Mouse (Mus musculus) midbrain, embryonic 16.5 days (tissue): ENCODE measurements at regions not wholly inside any gene's neighbourhood (a gene's known extent, or its start where the extent isn't known, plus 50 kb on each side); places are given as distances from the start of the nearest gene placed in this dataset.
"Not testable (repeated sequence)": the region's sequence is repeated elsewhere in the genome, so short reads cannot be mapped to it uniquely, and the experiment has no call there.

ENCODE experiments used
- ATAC-seq: fragments of 200-750 bp; cut with Nextera tagmentation; 2 replicates; pipeline ENCODE4 v1.8.0; 2017; ENCODE audit warnings: moderate TSS enrichment
- H3K27ac ChIP-seq: fragments of 300-500 bp; sonication (generic); 2 replicates; pipeline ENCODE4 v1.5.1; 2014; ENCODE audit warnings: mild to moderate bottlenecking, low read length, mixed read lengths
- H3K27me3 ChIP-seq: fragments of 300-500 bp; sonication (generic); 2 replicates; pipeline ENCODE4 v1.6.1; 2014; ENCODE audit warnings: low read depth, low read length, mixed read lengths; ENCODE audit not compliant: control insufficient read depth, insufficient read depth
- H3K36me3 ChIP-seq: fragments of 300-500 bp; sonication (generic); 2 replicates; pipeline ENCODE4 v1.6.1; 2014; ENCODE audit warnings: mild to moderate bottlenecking, low read length, moderate library complexity, mixed read lengths; ENCODE audit not compliant: control insufficient read depth, insufficient read depth
- H3K4me1 ChIP-seq: fragments of 300-500 bp; sonication (generic); 2 replicates; pipeline ENCODE4 v1.6.1; 2014; ENCODE audit warnings: mild to moderate bottlenecking, low read length, mixed read lengths; ENCODE audit not compliant: control insufficient read depth, insufficient read depth
- H3K4me2 ChIP-seq: fragments of 300-500 bp; sonication (generic); 2 replicates; pipeline ENCODE4 v1.6.1; 2014; ENCODE audit warnings: mild to moderate bottlenecking, low read length, mixed read lengths
- H3K4me3 ChIP-seq: fragments of 300-500 bp; sonication (generic); 2 replicates; pipeline ENCODE4 v1.5.1; 2014; ENCODE audit warnings: low read depth, mild to moderate bottlenecking, low read length, moderate library complexity, mixed read lengths
- H3K9ac ChIP-seq: fragments of 300-500 bp; sonication (generic); 2 replicates; pipeline ENCODE4 v1.6.1; 2014; ENCODE audit warnings: low read depth, low read length, mixed read lengths
- H3K9me3 ChIP-seq: fragments of 300-500 bp; sonication (generic); replicated peaks from 2 replicates; pipeline ENCODE4 v1.6.1; 2014; ENCODE audit warnings: mild to moderate bottlenecking, low read length, mixed read lengths; ENCODE audit not compliant: control insufficient read depth, poor library complexity, severe bottlenecking
- WGBS: fragments of 180-500 bp; shearing (Covaris S2); extraction: QIAGEN DNeasy Blood & Tissue Kit; methylation state at CpG from one replicate; pipeline ENCODE4 v1.1.7; 2014; 5-methylcytosine and 5-hydroxymethylcytosine counted together

DNA sequence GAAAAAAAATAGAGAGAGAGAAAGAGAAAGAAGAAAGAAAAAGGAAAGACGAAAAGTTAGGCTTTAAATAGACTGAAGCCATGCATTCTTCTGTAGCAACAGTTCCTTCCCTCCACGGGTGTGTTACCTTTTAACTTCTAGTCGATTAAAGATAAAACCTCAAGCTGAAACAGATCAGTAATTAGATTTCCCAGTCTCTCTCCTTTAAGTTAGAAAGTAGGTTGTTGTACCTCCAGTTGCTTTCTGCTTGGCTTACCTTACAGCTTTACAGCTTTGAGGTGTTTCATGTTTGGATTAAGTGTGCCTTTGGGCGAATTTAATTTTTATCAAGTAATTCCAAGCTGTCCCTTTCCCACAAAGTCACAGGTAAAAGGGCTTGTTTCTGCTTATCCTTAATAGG is 225.5 kb downstream of the Wdr20rt start:
- 86% methylated on average over 4 of the region's 4 CpGs for WGBS
- ATAC-seq, result no peak
- H3K9ac ChIP-seq, result no peak overlapping the region
- H3K36me3 ChIP-seq, result no peaks in the 10 kb centered on the region
- no peak overlapping the region for H3K4me3 ChIP-seq
- H3K9me3 ChIP-seq, result no peaks in the 10 kb centered on the region
- no peaks in the 10 kb centered on the region for H3K27me3 ChIP-seq
- no peak overlapping the region for H3K27ac ChIP-seq
- H3K4me2 ChIP-seq, result no peak overlapping the region
- H3K4me1 ChIP-seq, result no peaks in the 10 kb centered on the region

DNA sequence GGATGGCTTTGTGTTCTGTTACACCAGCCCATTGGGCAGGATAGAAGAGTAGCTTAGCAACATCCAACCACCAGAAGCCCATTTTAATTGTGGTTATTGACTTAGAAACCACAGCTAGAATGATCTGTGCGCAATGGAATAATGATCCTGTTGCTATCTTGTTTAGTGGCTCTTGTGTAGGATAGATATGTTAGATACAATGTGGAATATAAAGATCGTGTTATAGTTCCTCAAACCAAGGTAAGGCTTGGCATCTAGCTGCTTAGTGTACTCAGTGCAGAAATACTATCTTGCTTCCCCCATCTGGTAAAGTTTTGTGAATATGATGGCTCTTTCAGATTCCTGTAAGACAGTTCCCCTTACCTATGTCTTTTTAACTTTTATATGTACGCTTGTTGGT is 230.4 kb downstream of the Wdr20rt start:
- no peak for ATAC-seq
- Histone ChIP-seq H3K4me3 (no peak overlapping the region), H3K9ac (no peak overlapping the region), H3K9me3 (no peaks in the 10 kb centered on the region), H3K4me1 (no peaks in the 10 kb centered on the region), H3K36me3 (no peaks in the 10 kb centered on the region), H3K27ac (no peak overlapping the region), H3K27me3 (no peaks in the 10 kb centered on the region), H3K4me2 (no peak overlapping the region)
- WGBS, result 92% methylated on average over 3 of the region's 3 CpGs

DNA sequence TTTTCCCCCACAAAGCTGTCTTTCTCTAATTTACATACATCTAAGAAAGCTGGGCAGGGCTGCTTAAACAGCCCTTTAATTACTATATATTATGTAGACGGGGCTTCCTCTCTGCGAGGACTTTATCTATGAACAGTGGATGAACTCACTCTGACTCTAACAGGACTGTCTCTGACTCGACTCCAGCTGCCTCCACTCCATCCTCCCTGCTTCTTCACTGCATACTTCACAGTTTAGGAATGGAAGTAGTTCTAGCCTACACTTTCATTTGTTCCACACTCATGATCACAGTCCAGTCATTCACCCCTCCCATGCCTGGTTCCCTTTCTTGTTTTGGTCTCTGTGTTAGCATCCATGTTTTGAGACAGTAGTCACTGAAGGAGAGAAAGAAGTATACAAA is 231.6 kb downstream of the Wdr20rt start:
- Histone ChIP-seq H3K9ac (no peak overlapping the region), H3K27me3 (no peaks in the 10 kb centered on the region), H3K36me3 (no peaks in the 10 kb centered on the region), H3K4me2 (no peak overlapping the region), H3K4me1 (no peaks in the 10 kb centered on the region), H3K27ac (no peak overlapping the region), H3K4me3 (no peak overlapping the region), H3K9me3 (no peaks in the 10 kb centered on the region)
- WGBS, result 89% methylated on average over 3 of the region's 3 CpGs
- no peak for ATAC-seq

DNA sequence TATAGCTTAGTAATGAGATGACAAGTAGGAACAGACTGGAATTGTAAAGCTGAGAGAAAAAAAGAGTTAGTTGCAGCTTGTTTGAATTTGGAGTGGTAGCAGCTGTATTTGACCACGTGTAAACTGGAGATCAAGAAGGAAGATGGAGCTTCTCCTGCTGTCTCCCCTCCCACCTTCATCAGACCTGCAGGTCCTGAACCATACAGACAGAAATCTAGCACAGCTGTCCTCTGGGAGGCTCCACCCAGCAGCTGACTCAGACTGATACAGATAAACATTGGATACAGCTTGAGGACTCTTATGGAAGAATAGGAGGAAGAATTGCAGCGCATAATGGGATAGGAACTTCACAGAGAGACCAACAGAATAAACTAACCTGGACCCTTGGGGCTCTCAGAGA is 238.9 kb downstream of the Wdr20rt start:
- no peak for ATAC-seq
- H3K36me3 ChIP-seq, result no peaks in the 10 kb centered on the region
- H3K4me3 ChIP-seq, result no peak overlapping the region
- no peak overlapping the region for H3K27ac ChIP-seq
- 70% methylated on average over 2 of the region's 2 CpGs for WGBS
- H3K4me2 ChIP-seq, result no peak overlapping the region
- no peaks in the 10 kb centered on the region for H3K27me3 ChIP-seq
- no peaks in the 10 kb centered on the region for H3K4me1 ChIP-seq
- no peak overlapping the region for H3K9ac ChIP-seq
- H3K9me3 ChIP-seq, result no peaks in the 10 kb centered on the region

DNA sequence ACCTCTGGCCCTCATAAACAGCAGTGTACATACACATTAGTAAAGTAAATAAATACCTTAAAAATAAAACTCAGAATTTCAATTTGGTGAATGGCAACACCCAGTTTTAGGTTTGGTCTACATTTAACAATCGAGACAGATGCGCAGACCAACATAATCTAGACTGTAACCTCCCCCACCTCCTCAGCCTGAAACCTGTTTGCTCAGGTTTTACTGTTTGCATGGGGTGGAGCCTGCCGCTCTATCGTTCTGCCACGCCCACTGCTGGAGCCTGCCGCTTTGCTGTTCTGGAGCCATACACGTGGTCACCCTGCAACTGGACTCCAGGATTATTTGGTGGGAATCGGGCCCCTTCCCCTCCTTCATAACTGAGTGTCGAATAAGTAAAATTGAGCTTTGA is 253.4 kb downstream of the Wdr20rt start:
- not testable (repeated sequence) for H3K4me2 ChIP-seq, H3K4me1 ChIP-seq, H3K27ac ChIP-seq, H3K36me3 ChIP-seq, ATAC-seq, H3K9ac ChIP-seq, H3K27me3 ChIP-seq, H3K4me3 ChIP-seq, H3K9me3 ChIP-seq
- 58% methylated on average over 9 of the region's 9 CpGs for WGBS

DNA sequence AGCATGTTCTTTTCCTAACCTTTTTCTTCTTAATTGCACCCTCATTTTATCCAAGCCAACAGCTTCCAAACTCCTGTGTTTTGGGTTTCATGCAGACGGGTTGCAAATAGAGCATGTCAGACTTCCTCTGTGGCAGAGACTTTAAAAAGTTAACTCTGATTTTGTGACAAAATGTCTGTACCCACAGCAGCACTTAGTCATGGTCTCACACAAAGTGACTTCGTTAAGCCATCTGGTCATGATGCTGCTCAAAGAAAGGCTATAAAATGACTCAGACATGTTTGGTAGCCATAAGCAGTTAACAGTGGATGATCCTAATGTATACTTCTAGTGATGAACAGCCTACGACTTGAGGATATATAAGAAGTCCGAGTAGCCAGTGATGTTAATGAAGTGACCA is 255.5 kb downstream of the Wdr20rt start:
- no peak for ATAC-seq
- H3K27me3 ChIP-seq, result no peaks in the 10 kb centered on the region
- H3K9me3 ChIP-seq, result no peaks in the 10 kb centered on the region
- no peaks in the 10 kb centered on the region for H3K4me1 ChIP-seq
- H3K36me3 ChIP-seq, result no peaks in the 10 kb centered on the region
- no peak overlapping the region for H3K9ac ChIP-seq
- no peak overlapping the region for H3K4me2 ChIP-seq
- H3K27ac ChIP-seq, result no peak overlapping the region
- no peak overlapping the region for H3K4me3 ChIP-seq
- 84% methylated on average over 4 of the region's 4 CpGs for WGBS

DNA sequence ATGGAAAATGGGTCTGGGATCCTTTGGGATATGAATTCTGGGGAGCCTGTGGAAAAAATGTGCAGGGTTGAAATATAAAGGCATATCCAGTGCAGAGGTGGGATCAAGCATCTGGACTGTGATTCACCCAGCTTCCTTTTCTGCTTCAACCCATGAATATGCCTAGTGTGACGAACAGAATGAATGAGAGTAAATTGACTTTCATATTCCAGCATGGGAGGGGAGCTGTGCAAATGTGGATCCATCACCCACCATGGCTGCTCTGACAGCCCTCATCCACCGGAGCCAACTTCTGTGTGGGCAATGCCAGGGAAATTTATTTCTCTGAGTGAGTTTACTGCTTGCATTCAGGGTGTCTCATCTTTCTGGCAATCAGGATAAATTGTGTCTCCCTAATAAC is 265.8 kb downstream of the Wdr20rt start:
- no peak overlapping the region for H3K4me2 ChIP-seq
- WGBS, result 78% methylated on average over 2 of the region's 2 CpGs
- no peak overlapping the region for H3K4me3 ChIP-seq
- no peak for ATAC-seq
- H3K27me3 ChIP-seq, result no peaks in the 10 kb centered on the region
- H3K4me1 ChIP-seq, result no peaks in the 10 kb centered on the region
- 0 out of 2 replicates have a peak, but pooled peaks cover 2% of the 10 kb centered on the region for H3K9me3 ChIP-seq
- H3K9ac ChIP-seq, result no peak overlapping the region
- H3K36me3 ChIP-seq, result no peaks in the 10 kb centered on the region
- no peak overlapping the region for H3K27ac ChIP-seq

DNA sequence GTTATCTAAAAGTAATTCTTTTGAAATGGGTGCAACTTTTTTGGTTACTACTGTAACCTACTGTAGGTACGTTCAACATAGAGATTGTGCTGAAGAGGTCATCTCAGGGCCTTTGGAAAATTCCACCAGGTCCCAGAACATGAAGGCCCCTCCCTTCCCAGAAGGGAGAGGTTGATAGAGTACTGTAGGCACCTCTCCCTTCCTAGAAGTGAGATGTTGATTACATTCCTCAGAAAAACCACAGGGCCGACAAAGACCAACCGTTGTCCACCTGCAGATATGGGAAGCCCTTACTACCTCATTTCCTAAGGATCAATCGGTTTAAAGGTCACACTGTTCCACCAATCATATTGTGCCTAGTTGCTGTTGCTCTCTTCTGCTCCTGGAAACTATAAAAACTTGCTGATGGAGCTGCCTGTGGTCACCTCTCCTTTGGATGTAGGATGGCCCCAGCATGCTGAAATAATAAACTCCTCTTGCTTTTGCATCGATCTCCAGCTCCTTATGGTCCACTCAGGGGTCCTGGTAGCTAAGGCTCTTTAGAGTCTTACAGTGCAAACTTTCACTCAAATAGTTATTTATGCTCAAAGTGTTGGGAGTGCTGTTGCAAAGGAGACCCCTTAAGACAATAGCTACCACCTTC is 269.2 kb downstream of the Wdr20rt start:
- Histone ChIP-seq H3K27ac (no peak overlapping the region), H3K9me3 (0 out of 2 replicates have a peak, but pooled peaks cover 2% of the 10 kb centered on the region), H3K4me2 (no peak overlapping the region), H3K27me3 (no peaks in the 10 kb centered on the region), H3K4me1 (no peaks in the 10 kb centered on the region), H3K9ac (no peak overlapping the region), H3K36me3 (no peaks in the 10 kb centered on the region), H3K4me3 (no peak overlapping the region)
- ATAC-seq, result no peak
- WGBS, result 93% methylated on average over 5 of the region's 5 CpGs

DNA sequence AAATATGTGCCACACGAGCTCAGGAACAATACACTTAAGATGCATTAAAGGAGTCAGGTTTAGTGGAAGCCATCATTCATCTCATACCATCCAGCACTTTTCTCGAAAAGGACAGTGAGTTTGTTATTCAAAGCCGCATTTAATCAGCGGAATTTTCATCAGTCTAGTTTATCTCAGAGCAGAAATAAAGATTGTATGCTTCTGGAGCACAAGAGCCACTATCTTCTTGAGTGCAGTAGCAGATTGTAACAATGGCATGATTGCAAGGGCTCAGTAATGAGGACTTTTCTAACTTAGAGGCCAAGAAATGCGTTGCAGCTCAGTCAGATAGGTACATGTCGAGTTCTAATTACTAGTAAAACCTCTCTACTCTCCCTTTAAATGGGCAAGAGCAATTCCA is 271.3 kb downstream of the Wdr20rt start:
- H3K4me3 ChIP-seq, result no peak overlapping the region
- no peak for ATAC-seq
- WGBS, result 81% methylated on average over 6 of the region's 6 CpGs
- H3K27me3 ChIP-seq, result no peaks in the 10 kb centered on the region
- no peak overlapping the region for H3K9ac ChIP-seq
- no peak overlapping the region for H3K4me2 ChIP-seq
- H3K36me3 ChIP-seq, result no peaks in the 10 kb centered on the region
- 0 out of 2 replicates have a peak, but pooled peaks cover 2% of the 10 kb centered on the region for H3K9me3 ChIP-seq
- H3K27ac ChIP-seq, result no peak overlapping the region
- no peaks in the 10 kb centered on the region for H3K4me1 ChIP-seq
